Mouse (Mus musculus) heart, adult 2 months (tissue): ENCODE measurements around the gene Dok3.

Experiments used
- CTCF ChIP-seq: fragments of 200-600 bp; IDR thresholded peaks from 2 replicates; pipeline ENCODE4 v1.8.1; 2022; ENCODE audit warnings: antibody characterized with exemption, mild to moderate bottlenecking, moderate library complexity
- EP300 ChIP-seq: fragments of 200-500 bp; IDR thresholded peaks from 2 replicates; pipeline ENCODE4 v1.6.1; 2011; ENCODE audit warnings: low read depth, low read length, control low read depth; ENCODE audit not compliant: insufficient read depth
- POLR2A ChIP-seq: fragments of 200-500 bp; IDR thresholded peaks from 2 replicates; pipeline ENCODE4 v1.6.1; 2011; ENCODE audit warnings: mild to moderate bottlenecking, low read depth, low read length, control low read depth; ENCODE audit not compliant: insufficient read depth

- TF ChIP-seq CTCF, result no peak
- TF ChIP-seq POLR2A, result no peak
- no peak for TF ChIP-seq EP300
Observed at GRCm38 (mm10) chr13:55512379-55513031, 16.6 kb downstream of the Dok3 start.
